Mouse (Mus musculus) cerebellum, postnatal 25 days (tissue): Measurements from ENCODE around the gene Tcerg1l.
A peak's percentile ranks its signal among the peaks of the same experiment; 100 is the strongest.

Experiments used
- DNase-seq, 2 experiments: peaks; one replicate each; pipeline ENCODE4 v3.0.0; 2021; ENCODE audit warnings: mixed read lengths in 2 of 2

Gene Tcerg1l

DNA sequence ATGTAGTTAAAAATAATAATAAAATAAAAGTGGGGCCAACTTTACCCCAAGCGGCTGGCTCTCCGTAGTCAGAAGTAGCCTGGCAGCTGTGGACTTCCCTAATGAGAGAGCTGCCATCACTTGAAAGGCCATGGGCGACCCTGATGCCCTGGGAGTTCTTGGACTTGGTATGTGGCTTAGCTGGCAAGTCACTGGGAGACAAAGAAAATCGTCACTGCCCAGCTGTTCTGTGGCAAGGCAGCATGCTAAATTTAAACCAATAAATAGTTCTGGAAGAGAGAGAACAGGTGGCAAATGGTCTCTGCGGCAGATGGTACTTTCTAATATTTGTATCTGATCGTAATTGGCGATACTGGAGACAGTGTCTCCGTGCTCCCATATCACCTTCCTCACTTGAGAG, 40.1 kb downstream of the Tcerg1l start:
- DNase-seq: no peak

DNA sequence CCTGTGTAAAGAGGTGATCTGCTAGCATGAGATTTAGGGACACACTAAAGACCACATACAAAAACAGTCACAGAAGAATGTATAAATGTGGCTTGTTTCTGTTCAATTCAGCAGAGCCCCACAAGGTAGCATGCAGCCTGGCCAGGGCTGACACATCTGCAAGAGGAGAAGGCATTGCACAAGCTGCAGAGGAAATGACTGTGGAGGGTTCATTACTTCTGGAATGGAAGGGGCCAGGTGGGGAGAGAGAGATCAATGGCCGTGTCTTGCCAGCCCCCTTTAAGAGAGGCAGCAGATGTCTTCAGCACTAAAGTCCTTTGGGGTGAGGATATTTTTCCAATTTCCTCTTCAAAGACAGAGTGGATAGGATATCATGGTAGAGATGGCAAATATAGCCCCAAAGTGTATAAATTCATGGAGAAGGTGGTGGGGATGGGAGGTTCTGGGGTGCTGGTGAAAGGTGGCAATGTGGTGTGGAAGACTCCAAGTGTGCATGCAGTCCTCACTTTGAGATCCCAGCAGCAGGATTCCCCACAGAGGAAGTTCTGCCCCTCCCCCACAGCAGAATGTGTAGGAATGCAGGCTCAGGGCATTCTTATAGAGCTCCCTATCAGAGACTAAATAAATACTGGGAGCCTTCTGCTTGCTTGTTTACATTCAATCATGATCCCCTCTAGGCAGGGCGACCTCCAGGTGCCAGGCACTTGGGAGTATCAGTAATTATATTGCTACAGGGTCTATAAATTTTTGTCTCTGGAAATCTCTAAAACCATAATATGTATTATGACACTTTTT, 40.7 kb downstream of the Tcerg1l start:
- no peak for DNase-seq

DNA sequence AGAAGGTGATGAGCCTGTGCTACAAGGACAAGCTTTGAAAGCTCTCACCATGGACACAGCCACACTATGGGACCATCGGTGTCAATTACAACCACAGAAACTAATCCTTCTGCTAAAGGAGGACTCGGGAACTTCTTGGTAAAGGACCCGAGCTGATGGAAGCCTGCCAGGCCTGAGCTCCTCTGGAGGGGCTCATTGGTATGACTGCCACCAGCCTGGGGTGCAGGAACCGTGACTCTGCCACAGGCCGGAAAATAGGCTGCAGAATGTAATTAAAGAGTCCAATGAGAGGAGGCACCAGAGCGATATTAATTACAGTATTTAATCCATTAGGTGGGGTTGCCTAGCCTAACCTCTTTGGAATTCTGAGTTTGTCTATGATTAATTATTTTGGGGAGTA, 52.1 kb downstream of the Tcerg1l start:
- no peak for DNase-seq

DNA sequence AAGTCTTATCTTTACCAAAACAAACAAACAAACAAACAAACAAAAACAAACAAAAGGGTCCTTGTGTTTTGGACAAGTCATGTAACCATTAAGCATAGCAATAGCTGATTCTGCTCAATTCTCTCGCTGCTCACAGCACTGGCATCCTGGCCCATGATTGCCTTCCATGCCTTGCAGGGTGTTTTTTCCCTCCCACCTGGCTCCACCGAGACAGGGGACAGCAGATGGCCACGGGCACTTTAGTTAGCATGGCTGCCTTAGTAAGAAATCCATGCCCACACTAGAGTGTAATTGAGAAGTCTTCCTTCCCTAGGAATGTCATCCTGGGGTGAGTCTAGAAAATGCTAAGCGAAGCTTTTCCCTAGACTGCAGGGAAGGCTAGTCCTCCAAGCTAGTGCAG, 59.1 kb downstream of the Tcerg1l start:
- DNase-seq: peak; percentile 36 to 60

DNA sequence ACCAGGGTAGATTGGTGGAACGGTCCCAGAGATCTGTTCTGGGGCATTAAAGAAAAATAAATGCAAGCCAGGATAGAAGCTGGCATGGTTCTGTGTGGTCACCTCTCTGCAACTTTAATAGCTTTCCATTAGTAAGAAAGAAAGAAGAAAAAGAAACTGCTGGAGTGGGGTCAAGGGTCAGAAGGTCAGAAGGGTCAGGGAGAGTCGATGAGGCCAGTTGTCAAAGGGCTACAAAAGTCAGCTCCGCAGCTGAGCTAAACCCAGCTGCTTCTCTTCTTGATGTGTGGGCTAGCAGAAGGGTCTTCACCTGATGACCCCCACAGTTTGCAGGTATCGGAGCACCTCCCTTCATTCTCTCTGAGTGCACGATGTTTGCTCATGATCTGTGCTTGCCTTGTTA, 59.6 kb downstream of the Tcerg1l start:
- no peak for DNase-seq

DNA sequence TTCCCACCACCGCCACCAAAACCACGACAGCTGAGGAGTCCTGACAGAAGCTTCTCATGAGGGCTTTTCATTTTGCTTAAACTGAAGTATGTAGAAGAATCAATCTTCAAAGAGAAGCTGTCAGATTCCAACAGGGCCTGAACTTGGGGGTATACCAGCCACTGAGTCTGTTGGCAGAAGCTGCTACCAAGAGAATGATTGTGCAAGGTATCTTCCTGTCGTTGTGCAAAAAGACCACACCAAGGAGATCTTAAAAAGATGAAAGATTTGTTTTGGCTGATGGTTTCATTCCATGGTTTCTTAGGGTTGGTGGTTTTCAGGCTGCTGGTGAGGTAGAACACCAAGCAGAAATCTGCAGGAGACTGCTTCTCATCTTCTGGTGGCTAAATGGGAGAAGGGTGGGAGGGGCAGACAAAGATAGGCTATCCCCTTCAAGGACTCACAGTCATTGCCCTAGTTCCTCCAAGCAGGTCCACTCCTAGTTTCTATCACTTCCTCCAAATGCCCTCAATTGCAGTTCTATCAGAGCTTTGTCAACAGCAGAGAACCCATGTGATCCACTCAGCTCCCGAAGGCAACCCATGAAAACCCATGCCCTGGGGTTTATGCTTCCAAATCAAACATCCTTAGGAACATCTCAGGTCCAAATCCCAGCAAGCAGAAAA, 64.9 kb downstream of the Tcerg1l start:
- DNase-seq: no peak

DNA sequence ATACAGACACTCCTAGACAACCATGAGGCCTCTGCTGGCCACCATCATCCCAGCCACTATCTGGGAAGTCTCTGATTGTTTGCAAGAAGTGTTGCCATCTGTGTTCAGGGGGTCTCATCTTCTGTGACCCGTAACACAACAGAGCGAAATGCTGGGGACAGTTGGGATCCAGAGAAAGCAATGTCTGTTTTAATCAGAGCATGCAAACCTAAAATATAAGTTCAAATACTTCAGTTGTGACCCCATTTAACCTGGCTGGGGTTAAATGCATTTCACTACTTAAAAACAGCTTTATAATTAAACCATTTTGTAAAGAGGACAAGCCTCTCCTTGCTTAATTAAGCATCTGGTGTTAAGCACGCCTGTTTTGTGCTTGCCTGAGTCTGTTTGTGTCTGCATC, 66.3 kb downstream of the Tcerg1l start:
- no peak for DNase-seq

DNA sequence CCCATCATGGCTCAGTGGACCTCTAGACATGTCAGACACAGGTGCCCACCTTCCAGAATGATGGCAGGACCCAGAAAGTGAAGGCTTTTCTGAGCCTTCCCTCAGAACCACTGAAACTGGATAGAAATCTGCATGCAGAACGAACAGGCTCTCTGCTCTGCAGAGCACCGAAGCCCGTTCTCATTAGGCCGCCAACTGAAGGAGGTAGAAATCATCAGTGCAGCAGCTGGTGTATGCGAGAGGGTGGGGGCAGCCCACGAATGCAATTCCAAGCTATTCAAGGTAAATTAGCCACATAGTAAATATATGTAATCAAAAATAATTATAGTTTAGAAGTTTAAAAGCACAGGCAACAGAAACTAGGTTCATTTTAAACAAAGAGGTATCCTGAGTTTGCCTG, 68.9 kb downstream of the Tcerg1l start:
- no peak for DNase-seq

DNA sequence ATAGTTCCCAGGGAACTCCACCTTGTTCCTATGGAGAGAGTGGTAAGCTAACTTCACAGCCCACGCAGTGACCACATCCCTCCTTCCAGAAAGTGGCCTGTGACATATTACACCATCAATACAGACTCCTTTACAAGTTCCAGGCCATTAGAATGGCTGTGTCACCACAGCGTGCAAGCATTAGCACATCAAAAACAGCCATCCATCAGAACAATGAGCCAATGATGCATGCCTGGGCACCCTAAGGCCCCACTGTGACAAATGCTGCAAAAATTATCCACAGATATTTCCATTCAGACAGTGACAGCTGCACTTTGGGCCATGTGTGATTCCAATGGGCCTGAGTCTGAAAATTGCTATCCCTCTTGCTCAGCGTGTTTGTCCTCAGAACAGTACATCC, 70.8 kb downstream of the Tcerg1l start:
- DNase-seq: no peak

DNA sequence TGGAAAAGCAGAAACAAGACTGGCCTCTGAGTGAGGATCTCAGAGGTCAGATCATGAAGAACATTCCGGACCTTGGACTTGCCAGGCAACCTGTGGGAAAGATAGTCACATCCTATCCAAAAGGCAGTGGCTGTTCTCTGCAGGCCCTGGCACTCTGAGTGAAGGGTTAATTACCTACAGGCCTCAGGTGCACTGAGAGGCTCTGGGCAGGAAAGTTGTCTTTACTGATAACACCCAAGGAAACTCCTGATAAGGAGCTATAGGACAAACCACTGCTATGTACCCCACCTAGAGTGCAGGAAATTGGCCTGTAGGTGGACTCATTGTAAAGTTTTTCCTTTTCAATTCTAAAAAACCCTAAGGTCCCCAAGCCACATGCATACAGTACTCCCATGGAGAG, 83.8 kb downstream of the Tcerg1l start:
- DNase-seq: no peak

DNA sequence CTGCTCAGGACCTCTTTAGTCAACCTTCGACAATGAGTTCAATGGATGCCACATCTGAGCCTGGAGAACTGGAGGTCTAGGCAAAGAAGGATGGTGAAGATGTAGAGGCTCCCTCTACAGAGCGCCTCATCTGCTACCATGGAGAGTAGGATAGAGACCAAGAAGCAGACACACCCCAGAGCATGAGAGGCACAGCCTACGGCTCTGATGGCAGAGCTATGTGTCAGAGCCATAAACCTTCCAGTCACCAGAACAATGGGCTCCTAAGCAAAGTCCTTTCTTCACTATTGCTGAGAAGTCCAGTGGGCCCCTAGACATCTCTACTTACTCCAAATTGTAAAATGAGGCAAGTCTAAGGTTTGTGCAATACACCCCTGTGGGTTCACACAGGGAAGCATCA, 91.4 kb downstream of the Tcerg1l start:
- DNase-seq: no peak

DNA sequence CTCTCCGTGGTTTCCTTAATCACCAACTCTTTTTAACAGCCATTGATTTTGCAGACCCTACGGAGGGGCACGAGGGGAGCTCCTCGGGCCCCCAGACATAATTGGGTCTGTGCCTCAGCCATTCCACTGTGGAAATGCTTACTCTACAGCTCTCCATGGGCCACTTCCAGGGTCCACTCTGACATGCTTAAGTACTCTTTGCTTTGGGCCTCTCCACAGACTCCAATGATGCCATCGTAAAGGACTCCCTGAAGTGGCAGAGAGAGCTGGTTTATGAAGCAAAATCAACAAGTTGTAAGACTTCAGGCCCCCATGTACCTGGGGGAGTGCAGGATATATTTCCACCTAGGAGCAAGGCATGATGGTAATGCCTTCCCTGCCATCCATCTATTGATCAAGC, 112.7 kb downstream of the Tcerg1l start:
- DNase-seq: no peak

DNA sequence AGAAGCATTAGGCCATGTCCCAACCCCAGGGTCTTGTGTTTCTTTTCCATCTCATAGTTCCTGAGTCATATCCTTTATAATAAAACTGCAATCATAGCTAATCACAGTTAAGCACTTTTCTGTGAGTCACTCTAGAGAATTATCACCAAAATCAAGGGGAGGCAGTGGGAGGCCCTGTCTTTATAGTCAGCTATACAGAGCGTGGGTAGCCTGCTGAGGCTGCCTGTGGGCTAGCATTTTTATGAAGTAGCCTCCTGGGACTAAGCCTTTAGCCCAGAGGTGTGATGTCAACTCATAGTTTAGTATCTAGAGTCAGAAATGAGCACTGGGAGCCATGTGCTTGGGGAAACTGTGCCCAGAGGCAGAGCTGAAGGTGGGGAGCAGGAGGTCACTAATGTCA, 122.3 kb downstream of the Tcerg1l start:
- no peak for DNase-seq

DNA sequence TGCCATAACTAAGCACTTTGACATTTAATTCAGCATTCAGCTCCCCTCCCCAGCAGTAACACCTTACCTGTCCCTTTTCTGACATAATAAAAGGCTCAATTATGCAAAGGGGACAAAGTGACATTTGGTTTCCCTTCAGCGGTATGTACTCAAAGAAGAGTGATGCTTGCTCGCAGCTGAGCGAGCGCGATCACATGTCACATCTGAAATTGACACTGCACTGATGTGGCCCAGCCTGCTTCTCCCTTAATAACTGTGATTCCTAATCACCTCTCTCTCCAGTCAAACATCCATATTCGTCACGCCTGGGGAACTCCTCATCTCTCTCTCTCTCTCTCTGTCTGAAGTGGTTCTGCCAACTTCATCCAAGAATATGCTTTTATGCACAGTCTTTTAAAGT, 126.2 kb downstream of the Tcerg1l start:
- DNase-seq: no peak

DNA sequence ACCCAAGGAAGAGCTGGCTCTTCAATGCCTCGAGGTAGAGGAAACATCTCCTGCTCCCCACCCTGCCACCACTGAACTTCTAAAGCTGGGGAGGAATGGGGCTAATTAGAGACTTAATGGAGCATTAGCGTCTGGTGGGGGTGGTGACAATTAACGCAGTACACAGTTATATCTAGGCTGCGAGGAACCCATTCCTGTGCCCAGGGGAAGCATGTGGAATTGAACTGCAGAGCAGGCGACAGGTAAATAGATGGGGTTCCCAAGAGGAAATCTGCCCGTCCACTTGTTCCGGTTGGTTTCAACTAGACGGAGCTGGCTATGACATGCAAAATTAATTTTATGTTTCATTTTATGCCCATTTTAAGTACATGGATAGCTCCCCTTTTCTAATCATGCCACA, 128.1 kb downstream of the Tcerg1l start:
- no peak for DNase-seq

DNA sequence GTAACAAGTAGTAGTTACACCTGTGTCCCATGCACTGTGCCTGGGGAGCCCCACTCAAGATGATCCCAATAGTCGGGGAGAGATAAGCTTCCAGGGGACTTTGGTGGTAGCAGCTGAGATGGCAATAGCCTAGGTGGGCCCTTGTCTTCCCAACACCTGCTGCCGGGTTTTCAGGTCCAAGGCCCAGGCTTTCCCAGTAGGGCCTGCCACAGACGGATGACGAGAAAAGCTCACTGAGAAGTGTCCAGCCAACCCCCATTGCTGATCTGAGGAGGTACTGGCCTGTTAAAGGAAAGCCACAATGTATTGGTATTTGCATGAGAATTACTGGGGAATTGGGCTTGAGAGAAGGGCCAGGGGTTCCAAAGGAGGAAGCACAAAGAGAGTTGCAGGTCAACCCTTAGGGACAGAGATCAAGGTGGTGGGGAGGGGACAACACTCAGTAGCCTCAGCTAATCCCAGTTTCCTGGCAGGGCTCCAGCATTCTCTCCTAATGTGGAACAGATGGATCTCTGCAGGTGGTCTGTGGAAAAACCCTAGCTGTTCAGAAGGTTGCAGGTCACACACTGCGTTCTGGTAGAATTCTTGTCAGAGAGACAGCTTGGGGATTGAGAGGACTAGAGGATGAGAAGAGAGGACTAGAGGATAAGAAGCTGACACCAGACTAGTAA, 129.4 kb downstream of the Tcerg1l start:
- peak; percentile 91 to 94 for DNase-seq

DNA sequence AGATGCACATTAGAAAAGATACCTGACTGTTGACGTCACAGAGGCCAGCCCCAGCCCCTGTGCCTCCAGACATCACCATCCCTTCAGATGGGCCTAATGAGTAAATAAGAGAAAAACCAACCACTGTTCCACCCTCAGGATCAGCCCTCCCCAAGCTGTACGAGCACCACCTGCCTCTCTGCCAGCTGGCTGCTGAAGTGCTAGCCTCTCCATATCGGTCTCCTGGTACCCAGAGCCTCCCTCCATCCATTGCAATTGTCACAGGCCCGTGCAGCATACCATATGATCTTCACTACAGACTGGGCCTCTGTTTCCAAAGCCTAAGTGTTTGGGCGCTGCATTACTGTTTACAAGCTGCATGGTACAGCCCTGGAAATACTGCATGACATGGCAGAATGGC, 148.9 kb downstream of the Tcerg1l start:
- peak; percentile 24 to 41 for DNase-seq

DNA sequence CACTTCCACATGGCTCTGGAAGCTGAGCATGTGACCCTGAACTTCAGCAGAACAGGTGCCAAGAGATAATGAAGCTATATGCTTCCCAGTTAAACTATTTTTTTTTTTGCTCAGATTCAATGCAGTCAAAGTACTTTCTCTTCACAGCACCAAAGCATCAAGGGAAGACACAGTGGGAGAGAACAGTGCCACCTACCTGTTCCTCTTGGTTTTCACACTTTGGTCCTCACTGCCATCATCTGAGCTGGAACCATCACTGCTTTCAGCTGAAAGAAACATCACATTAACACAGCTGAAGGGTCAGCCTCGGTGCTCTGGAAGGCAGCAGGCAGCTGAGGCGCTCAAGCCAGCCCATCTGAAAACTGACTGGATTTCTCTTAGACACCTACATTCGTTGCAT, 149.4 kb downstream of the Tcerg1l start:
- DNase-seq: peak; percentile 31 to 41

DNA sequence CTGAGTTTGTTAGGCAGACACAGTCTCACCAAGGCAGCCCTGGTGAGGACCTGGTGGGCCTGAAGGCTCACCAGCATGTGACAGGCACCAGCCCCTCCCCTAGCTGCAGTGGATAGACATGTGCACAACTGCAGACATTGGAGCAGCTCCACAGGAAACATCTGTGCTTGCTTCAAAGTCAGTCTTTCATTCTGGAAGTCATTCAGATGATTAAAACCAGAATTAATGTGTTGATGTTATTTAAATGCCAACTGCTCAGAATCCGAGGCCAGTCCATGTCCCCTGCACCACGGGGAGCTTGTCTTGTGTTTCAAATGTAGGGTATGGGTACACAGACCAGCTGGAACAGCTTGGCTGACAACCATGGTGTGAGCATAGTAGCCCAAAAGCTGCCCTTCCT, 150.8 kb downstream of the Tcerg1l start:
- DNase-seq: peak in 1 of 2 experiments; percentile 38

DNA sequence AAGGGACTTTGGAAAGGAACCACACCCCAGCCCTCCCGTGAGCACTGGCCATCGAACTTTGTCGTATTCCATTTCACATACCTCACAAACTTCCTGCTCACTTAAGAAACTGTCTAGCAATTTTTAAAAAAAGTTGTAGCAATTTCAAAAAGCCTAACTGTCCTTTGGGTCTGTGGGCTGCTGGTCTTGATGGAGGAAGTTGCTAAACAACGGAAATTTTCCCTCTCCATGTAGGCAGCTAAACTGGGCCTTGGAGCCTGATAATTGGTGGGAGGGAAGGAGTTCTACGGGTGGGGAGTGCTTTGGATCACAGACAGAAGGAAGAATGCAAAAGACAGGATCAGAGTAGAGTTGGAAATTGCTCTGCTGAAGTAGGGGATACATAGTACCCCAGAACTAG, 155.3 kb downstream of the Tcerg1l start:
- no peak for DNase-seq

DNA sequence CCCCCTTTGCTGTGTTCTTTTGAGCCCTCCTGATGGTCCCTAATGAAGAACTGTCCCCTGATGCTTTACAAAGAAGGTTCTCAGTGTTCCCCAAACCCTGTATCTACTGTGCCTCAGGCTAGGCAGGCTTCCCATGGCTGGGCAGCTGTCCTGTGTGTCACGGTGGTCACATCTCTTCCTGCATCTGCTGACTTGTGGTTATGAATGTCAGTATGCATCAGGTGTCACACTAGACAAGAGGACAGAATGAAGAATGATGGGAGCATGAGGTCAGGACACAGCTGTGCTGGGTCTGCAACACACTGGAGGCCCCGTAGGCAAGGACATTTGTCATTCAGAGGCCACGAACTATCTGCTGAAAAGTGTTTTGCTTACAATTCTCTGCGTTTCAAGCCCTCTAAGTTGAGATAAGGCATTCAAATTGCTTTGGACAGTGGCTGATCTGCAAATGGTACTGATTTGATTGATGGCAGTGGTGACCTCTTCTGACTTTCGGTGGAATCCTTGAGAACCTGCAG, 159.8 kb downstream of the Tcerg1l start:
- DNase-seq: no peak

DNA sequence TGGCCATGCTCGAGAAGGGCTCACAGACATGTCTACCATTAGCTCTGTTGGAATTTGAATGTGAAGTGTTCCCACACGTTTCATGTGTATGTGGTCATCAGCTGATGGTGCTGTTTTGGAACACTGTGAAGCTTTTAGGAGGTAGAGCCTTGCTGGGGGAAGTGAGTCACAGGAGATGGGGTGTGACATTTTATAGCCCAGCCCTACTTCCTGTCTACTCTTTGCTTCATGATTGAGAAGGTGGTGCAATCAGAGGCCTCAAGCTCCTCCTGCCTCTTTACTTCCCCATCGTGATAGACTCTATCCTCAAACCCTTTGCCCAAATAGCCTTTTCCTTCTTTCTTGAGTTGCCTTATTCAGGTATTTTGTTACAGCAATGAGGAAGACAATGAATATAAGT, 173.3 kb downstream of the Tcerg1l start:
- DNase-seq: no peak

DNA sequence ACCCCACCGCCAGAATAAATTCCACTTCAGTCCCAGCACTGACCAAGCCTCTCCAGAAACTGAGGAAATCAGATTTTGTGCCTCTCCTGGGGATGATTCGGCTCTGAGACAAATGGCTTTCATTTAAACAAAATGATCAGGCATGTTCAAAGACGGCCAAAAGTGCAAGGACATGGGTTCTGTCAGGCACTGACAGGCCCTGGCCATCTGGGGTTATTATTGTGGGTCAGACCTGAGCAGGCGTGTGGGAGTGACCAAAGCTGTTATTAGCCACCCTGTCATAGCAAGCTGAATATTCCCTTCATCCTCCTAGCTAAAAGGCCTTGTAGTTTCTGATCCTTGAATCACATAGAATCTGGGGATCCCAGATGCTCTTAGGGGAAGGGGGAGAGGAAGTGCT, 174.6 kb downstream of the Tcerg1l start:
- DNase-seq: no peak

DNA sequence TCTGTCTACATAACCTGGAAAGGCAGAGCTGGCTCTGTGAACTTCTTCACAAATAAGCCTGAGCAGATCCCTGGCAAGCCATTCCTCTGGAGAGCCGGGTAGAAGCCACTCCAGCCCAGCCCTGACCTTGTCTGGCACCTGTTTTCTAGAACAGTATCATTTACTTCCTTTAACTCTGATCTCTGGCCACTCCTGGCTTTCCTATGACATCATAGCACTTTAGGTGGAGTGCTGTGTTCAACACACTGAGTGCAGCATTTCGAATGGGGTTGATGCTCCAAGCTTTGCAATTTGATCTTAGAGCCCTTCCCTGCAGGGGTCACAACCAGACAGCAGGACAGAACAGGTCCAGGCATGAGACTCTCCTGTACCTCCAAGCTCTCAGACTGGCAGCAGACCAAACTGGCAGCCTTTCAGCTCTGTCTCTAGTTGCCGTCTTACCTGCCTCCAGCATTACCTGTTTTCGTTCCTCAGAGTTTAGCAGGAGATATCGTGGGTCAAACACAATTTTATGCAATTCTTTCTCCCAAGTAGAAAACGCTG, 179.9 kb downstream of the Tcerg1l start:
- DNase-seq: peak; percentile 72 to 84
